Mouse (Mus musculus): ENCODE data around the gene Anapc4. TPM values are rescaled to one million over a fixed set of nuclear protein-coding genes. Genes with fewer than 3 reads are reported as not detected.

Anapc4 gene
- polyA plus RNA-seq, 1 experiment from 2014 or later, result 17.6 TPM

DNA sequence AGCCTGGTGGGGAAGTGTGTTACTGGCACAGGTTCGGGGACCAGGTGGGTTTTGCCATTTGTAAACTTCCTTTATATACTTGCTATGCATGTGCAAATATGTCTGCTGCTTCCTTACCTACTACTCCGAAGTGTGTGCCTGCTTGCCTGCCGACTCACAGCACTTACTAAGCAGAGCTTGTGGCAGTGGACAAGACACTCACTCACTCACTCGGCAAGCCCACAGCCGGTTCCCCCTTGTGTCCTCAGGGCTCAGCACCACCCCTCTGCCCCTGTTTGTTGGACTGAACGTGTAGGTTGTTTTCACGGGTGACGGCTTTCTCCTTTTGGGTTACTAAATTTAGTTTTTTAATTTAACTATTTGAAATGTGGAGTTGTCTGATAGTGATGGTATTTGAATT lies 27.5 kb upstream of the Anapc4 start:
- Histone ChIP-seq H3K9me3 (ENCODE audit: low read length) (no peaks in the 10 kb centered on the region), H3K4me1 (ENCODE audit: insufficient read depth) (no peaks in the 10 kb centered on the region), H3K4me3 (ENCODE audit: low read depth, low read length) (no peak overlapping the region), H3K36me3 (replicated peaks; ENCODE audit: insufficient read depth, low read length) (peaks cover 15% of the 10 kb centered on the region; the same call in 1 of the 2 replicates), H3K27me3 (ENCODE audit: insufficient read depth, low read length) (no peaks in the 10 kb centered on the region), H3K4me2 (ENCODE audit: low read depth, low read length) (no peak overlapping the region), H3K9ac (replicated peaks) (no peak overlapping the region), H3K27ac (ENCODE audit: low read depth) (no peak overlapping the region)
- 78% methylated on average over 8 of the region's 8 CpGs for WGBS (ENCODE audit: insufficient replicate concordance)
- TF ChIP-seq EP300 (IDR thresholded peaks at IDR 0.05; ENCODE audit: low read depth) (no peak), CTCF (IDR thresholded peaks at IDR 0.05; ENCODE audit: low read depth) (no peak)
- ATAC-seq, result no peak
- no peak for DNase-seq

GRCm38 (mm10) chr5:52807030-52807429 lies 26.8 kb upstream of the Anapc4 start:
- H3K9me3 ChIP-seq (ENCODE audit: low read length), result no peaks in the 10 kb centered on the region
- H3K4me2 ChIP-seq (ENCODE audit: low read depth, low read length), result no peak overlapping the region
- H3K36me3 ChIP-seq (replicated peaks; ENCODE audit: insufficient read depth, low read length), result peaks cover 19% of the 10 kb centered on the region; the same call in 1 of the 2 replicates
- no peak overlapping the region for H3K4me3 ChIP-seq (ENCODE audit: low read depth, low read length)
- WGBS (ENCODE audit: insufficient replicate concordance), result 79% methylated on average over 7 of the region's 7 CpGs
- no peak overlapping the region for H3K27ac ChIP-seq (ENCODE audit: low read depth)
- no peak overlapping the region for H3K9ac ChIP-seq (replicated peaks)
- H3K4me1 ChIP-seq (ENCODE audit: insufficient read depth), result no peaks in the 10 kb centered on the region
- TF ChIP-seq CTCF (IDR thresholded peaks at IDR 0.05; ENCODE audit: low read depth) (no peak), EP300 (IDR thresholded peaks at IDR 0.05; ENCODE audit: low read depth) (no peak)
- no peak for ATAC-seq
- DNase-seq, result no peak
- no peaks in the 10 kb centered on the region for H3K27me3 ChIP-seq (ENCODE audit: insufficient read depth, low read length)

DNA sequence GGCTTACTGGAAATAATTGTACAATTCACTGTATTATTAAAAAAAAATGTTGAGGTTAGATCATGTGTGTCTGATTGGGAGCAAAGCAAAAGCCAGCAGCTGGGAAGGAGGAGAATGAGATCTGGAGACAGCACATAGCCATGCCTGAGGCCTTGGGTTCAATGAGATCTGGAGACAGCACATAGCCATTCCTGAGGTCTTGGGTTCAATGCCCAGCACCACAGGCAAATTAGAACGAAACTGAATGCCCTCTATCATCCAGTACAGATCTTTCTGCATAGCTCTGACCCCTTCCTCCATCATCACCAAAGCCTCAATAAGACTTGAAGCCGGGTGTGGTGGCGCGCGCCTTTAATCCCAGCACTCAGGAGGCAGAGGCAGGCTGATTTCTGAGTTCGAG lies 23.4 kb upstream of the Anapc4 start:
- Histone ChIP-seq H3K4me1 (ENCODE audit: insufficient read depth) (no peaks in the 10 kb centered on the region), H3K4me3 (ENCODE audit: low read depth, low read length) (no peak overlapping the region), H3K9ac (replicated peaks) (no peak overlapping the region), H3K4me2 (ENCODE audit: low read depth, low read length) (no peak overlapping the region), H3K9me3 (ENCODE audit: low read length) (no peaks in the 10 kb centered on the region), H3K36me3 (replicated peaks; ENCODE audit: insufficient read depth, low read length) (peaks cover 23% of the 10 kb centered on the region), H3K27ac (ENCODE audit: low read depth) (no peak overlapping the region), H3K27me3 (ENCODE audit: insufficient read depth, low read length) (no peaks in the 10 kb centered on the region)
- ATAC-seq (no peak), DNase-seq (no peak)
- 88% methylated on average over 6 of the region's 6 CpGs for WGBS (ENCODE audit: insufficient replicate concordance)
- TF ChIP-seq EP300 (IDR thresholded peaks at IDR 0.05; ENCODE audit: low read depth), result no peak
- TF ChIP-seq CTCF (IDR thresholded peaks at IDR 0.05; ENCODE audit: low read depth), result no peak

DNA sequence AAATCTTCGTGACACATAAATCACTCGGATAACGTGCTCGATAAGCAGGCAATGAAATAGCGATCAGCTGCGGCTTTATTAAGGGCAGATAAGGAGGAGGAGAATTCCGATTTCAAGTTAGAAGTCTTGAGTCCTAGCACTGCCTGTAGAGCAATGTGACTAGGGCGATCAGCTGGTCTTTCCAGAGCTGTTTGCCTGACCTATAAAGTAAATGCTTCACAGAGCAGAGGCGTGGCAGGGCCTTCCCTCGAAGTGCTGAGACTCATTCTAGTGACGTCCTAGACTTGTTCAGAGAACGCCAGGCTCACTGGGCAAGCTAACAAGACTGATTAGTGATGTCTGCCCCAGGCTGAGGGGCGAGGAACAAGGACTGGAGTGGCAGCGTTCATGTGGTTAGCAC lies 22.8 kb upstream of the Anapc4 start:
- DNase-seq (no peak), ATAC-seq (no peak)
- 86% methylated on average over 14 of the region's 14 CpGs for WGBS (ENCODE audit: insufficient replicate concordance)
- no peak overlapping the region for H3K4me2 ChIP-seq (ENCODE audit: low read depth, low read length)
- H3K27ac ChIP-seq (ENCODE audit: low read depth), result no peak overlapping the region
- peaks cover 25% of the 10 kb centered on the region for H3K36me3 ChIP-seq (replicated peaks; ENCODE audit: insufficient read depth, low read length)
- no peaks in the 10 kb centered on the region for H3K4me1 ChIP-seq (ENCODE audit: insufficient read depth)
- no peak overlapping the region for H3K4me3 ChIP-seq (ENCODE audit: low read depth, low read length)
- H3K9me3 ChIP-seq (ENCODE audit: low read length), result no peaks in the 10 kb centered on the region
- no peak overlapping the region for H3K9ac ChIP-seq (replicated peaks)
- no peak for TF ChIP-seq EP300 (IDR thresholded peaks at IDR 0.05; ENCODE audit: low read depth)
- TF ChIP-seq CTCF (IDR thresholded peaks at IDR 0.05; ENCODE audit: low read depth), result no peak
- no peaks in the 10 kb centered on the region for H3K27me3 ChIP-seq (ENCODE audit: insufficient read depth, low read length)

- H3K9me3 ChIP-seq (ENCODE audit: low read length), result no peaks in the 10 kb centered on the region
- WGBS (ENCODE audit: insufficient replicate concordance), result 88% methylated on average over 10 of the region's 10 CpGs
- ATAC-seq, result no peak
These were observed 21.4 kb upstream of the Anapc4 start for GRCm38 (mm10) chr5:52812456-52812855.

GRCm38 (mm10) chr5:52813312-52813711 lies 20.5 kb upstream of the Anapc4 start:
- ATAC-seq, result no peak
- Histone ChIP-seq H3K9ac (replicated peaks) (no peak overlapping the region), H3K36me3 (replicated peaks; ENCODE audit: insufficient read depth, low read length) (peaks cover 24% of the 10 kb centered on the region), H3K4me1 (ENCODE audit: insufficient read depth) (no peaks in the 10 kb centered on the region), H3K9me3 (ENCODE audit: low read length) (no peaks in the 10 kb centered on the region), H3K4me3 (ENCODE audit: low read depth, low read length) (no peak overlapping the region), H3K27me3 (ENCODE audit: insufficient read depth, low read length) (no peaks in the 10 kb centered on the region), H3K27ac (ENCODE audit: low read depth) (no peak overlapping the region), H3K4me2 (ENCODE audit: low read depth, low read length) (no peak overlapping the region)
- TF ChIP-seq EP300 (IDR thresholded peaks at IDR 0.05; ENCODE audit: low read depth) (no peak), CTCF (IDR thresholded peaks at IDR 0.05; ENCODE audit: low read depth) (no peak)
- DNase-seq, result no peak
- 88% methylated on average over 7 of the region's 7 CpGs for WGBS (ENCODE audit: insufficient replicate concordance)

More at GRCm38 (mm10) chr5:52812456-52812855, 21.4 kb upstream of the Anapc4 start:
- TF ChIP-seq CTCF (IDR thresholded peaks at IDR 0.05; ENCODE audit: low read depth) (no peak), EP300 (IDR thresholded peaks at IDR 0.05; ENCODE audit: low read depth) (no peak)
- no peak overlapping the region for H3K4me3 ChIP-seq (ENCODE audit: low read depth, low read length)
- H3K36me3 ChIP-seq (replicated peaks; ENCODE audit: insufficient read depth, low read length), result peaks cover 29% of the 10 kb centered on the region
- no peaks in the 10 kb centered on the region for H3K4me1 ChIP-seq (ENCODE audit: insufficient read depth)
- H3K27ac ChIP-seq (ENCODE audit: low read depth), result no peak overlapping the region
- no peak overlapping the region for H3K4me2 ChIP-seq (ENCODE audit: low read depth, low read length)
- H3K9ac ChIP-seq (replicated peaks), result no peak overlapping the region
- H3K27me3 ChIP-seq (ENCODE audit: insufficient read depth, low read length), result no peaks in the 10 kb centered on the region
- DNase-seq, result no peak

- H3K4me3 ChIP-seq (ENCODE audit: low read depth, low read length), result no peak overlapping the region
- no peak for DNase-seq
- H3K36me3 ChIP-seq (replicated peaks; ENCODE audit: insufficient read depth, low read length), result peaks cover 21% of the 10 kb centered on the region
- no peak for TF ChIP-seq CTCF (IDR thresholded peaks at IDR 0.05; ENCODE audit: low read depth)
- no peak for TF ChIP-seq EP300 (IDR thresholded peaks at IDR 0.05; ENCODE audit: low read depth)
- no peak overlapping the region for H3K9ac ChIP-seq (replicated peaks)
- H3K27me3 ChIP-seq (ENCODE audit: insufficient read depth, low read length), result no peaks in the 10 kb centered on the region
- no peak for ATAC-seq
- H3K27ac ChIP-seq (ENCODE audit: low read depth), result no peak overlapping the region
- WGBS (ENCODE audit: insufficient replicate concordance), result 85% methylated on average over 7 of the region's 7 CpGs
- no peaks in the 10 kb centered on the region for H3K4me1 ChIP-seq (ENCODE audit: insufficient read depth)
- H3K9me3 ChIP-seq (ENCODE audit: low read length), result no peaks in the 10 kb centered on the region
- no peak overlapping the region for H3K4me2 ChIP-seq (ENCODE audit: low read depth, low read length)
These were observed 15.1 kb upstream of the Anapc4 start for GRCm38 (mm10) chr5:52818676-52819075.

All from liver, postnatal 0 days (tissue).